Mouse (Mus musculus) adrenal gland, adult 18-20 months (tissue): ENCODE data around the gene Spta1. TPM values are rescaled to one million over a fixed set of nuclear protein-coding genes. Genes with fewer than 3 reads are reported as not detected.

Source experiments
- DNase-seq, 2 experiments: peaks; one replicate each; pipeline ENCODE4 v3.0.0; 2021 to 2022; ENCODE audit warnings: low spot score in 2 of 2
- long read RNA-seq, 2 experiments: library from polyadenylated mRNA; stranded (forward); transcript quantifications; one replicate each; pipeline ENCODE4 v2.0.0; 2021
- total RNA-seq, 2 experiments: library from RNA; stranded (reverse); gene quantifications; 1 replicate in 1 of 2; 2 replicates in 1 of 2; pipeline ENCODE4 v1.2.3; 2021

Gene Spta1
- total RNA-seq = under 1 TPM; 0.23 to 0.67 TPM
- long read RNA-seq, experiment 1 = 0 reads
- long read RNA-seq, experiment 2 = 0 reads

GRCm38 (mm10) chr1:174172605-174173004 is at the start of gene Spta1:
Gene Spta1 (plus strand): TSS chr1:174172776.
- no peak for DNase-seq

GRCm38 (mm10) chr1:174131217-174131616 is 41.4 kb upstream of the Spta1 start, which contains the start of gene Olfr424:
Gene Olfr424 (plus strand): TSS chr1:174131517.
- no peak for DNase-seq

GRCm38 (mm10) chr1:174131999-174132398 is 40.6 kb upstream of the Spta1 start:
- no peak for DNase-seq

GRCm38 (mm10) chr1:174141384-174141783 is 31.2 kb upstream of the Spta1 start:
- DNase-seq = no peak

DNA sequence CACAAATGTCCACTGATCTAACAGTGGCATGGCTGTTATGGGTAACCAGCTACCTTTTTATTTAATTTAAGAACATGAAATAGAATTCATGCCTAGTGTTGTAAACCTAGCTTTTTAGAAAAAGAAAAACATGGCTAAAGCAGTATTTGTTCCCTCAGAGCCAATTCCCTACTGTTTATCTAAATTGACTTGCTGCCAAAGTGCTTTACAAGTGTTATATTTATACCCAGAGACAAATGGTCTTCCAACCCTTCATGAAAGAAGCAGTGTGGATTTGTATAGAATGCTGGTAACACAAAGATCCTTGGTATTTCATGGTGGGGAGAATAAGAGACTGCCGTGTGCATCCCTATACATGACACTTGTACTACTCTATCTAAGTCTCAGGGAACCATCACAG is 25.9 kb upstream of the Spta1 start:
- no peak for DNase-seq

- no peak for DNase-seq
Measured at GRCm38 (mm10) chr1:174149289-174149688, 23.3 kb upstream of the Spta1 start.

GRCm38 (mm10) chr1:174155333-174155732 is 17.2 kb upstream of the Spta1 start, which contains the start of gene Olfr420:
Gene Olfr420 (plus strand): TSS chr1:174155633.
- no peak for DNase-seq

DNA sequence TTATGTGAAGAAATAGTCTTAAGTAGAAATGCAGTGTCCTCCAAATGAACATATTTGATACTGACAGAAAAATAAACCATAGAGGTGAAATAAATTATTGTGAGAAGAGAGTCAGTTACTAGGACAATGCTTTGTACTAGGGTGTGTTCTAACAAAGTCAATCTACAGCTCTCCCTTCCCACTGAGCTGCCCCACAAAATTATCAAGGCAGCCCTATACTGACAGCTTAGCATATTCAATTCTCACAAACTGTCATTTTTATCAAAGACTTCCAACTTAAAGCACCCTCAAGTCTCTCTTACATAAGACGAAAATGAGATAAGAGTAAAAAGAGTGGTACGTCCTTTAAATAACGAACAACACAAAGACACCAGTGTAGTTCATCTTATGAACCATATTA is 15.0 kb upstream of the Spta1 start:
- no peak for DNase-seq

DNA sequence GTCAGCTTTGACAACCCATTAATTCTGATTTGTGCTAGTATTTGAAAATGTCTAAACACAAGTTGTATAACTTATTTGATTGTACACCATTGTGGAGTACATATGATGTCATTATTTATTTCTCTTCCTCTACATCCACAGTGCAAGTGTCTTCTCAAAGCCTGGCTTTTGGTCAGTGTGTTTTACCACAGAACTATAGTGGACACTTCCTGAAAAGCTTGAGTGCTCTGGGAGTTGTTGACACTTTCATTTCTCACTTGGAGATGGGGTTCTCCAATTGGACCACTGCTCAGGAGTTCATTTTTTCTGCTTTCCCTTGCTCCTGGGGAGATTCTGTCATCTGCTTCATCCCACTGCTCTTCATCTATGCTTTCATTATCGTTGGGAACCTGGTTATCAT is 14.1 kb upstream of the Spta1 start:
- DNase-seq = no peak

DNA sequence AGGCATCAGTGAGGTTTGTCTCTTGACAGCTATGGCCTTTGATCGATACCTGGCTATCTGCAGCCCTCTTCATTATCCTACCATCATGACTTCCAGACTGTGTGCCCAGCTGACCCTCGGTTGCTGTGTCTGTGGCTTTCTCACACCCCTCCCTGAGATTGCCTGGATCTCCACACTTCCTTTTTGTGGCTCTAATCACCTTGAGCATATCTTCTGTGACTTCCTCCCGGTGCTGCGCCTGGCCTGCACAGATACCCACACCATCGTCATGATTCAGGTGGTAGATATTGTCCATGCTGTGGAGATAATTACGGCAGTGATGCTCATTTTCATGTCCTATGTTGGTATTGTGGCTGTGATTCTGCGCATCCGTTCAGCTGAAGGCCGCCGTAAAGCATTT is 13.5 kb upstream of the Spta1 start:
- no peak for DNase-seq

GRCm38 (mm10) chr1:174169024-174169423 is 3.6 kb upstream of the Spta1 start:
- DNase-seq = no peak

DNA sequence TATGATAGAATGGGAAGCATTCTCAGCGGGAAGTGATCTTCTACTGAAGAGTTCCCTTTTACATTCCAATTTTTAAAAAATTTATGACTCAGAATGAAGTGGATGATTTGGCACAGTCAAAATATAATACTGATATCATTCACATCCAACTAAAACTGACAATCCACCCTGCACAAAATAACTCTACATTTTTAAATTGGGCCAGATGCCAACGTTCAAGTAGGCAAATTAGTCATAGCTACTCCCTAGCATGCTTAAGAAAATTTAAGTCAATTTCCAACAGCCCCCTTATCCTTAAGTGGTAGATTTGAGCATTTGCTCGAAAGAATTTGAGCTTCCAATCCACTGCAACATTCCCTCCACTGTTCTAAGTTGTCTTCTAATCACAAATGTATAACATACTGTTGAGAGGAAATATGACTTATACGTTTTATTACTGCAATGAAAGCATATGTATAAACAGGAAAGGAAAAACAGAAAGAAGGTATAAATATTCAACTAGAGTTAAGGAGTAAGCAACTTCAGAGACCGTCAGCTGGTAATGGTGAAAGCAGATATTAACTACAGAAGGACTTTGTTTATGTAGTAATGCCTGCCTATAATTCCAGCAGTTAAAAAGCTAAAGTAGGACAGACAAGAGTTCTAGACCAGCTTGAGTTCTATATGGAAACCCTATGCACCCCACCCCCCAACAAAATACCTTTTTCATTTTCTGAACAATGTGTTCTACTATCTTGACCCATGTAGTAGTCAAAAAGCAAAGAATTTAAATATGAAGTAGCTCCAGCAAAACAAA is 1.7 kb upstream of the Spta1 start:
- DNase-seq = no peak

DNA sequence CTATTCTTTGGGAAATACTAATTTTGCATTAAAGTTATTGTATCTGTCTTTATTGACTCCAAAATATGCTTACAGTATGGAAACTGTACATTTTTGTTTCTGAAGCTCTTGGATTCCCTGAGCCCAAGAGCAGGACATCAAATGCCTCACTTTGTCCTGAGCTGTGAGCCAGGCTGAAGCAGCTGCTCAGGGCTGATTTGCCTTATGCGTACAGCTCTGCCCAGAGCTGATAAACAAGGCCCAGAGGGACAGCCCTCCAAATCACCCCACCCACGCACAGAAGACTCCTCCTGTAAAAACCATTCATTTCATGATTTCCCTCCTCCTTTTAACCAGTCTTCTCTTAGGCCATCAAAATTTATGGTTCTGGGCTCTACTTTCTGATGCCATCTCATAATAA is 1.0 kb upstream of the Spta1 start:
- no peak for DNase-seq

DNA sequence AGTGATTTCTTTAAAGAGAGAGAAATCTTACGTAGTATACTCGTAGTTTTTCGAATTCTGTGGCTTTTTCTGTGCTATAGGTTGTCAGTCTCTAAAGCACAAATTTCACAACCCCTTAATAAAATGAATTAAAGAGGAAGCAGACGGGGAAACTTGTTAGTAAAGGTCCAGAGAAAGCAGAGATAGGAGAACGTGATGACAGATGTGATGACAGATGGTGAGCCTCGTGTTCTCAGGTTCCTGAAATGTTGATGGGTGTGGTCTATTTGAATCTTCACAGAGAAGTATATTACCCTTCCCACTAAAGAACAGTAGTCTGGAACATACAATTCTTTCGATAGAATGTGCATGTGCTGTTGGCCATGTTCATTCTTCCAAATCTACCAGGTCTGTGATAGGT is 32.1 kb downstream of the Spta1 start:
- DNase-seq = no peak

DNA sequence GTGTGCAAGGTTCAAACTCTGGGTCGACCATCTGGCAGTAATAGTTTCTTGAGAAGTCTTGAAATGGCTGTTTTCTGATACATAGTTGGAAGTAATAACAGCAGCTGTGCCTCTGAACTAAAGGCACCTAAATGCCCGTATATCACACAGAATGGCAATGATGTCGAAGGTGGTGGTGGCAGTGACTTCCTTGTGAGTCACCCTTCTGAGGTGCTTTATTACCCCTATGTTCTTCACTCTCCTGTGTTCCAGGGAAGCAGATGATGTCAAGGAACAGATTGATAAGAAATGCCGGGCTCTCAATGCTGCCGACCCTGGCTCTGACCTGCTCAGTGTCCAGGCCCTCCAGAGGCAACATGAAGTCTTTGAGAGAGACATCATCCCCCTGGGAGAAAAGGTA is 39.7 kb downstream of the Spta1 start:
- no peak for DNase-seq

- DNase-seq = no peak
Measured at GRCm38 (mm10) chr1:174215270-174216038, 42.9 kb downstream of the Spta1 start.

GRCm38 (mm10) chr1:174216528-174217204 is 44.1 kb downstream of the Spta1 start:
- no peak for DNase-seq

- DNase-seq = no peak
Measured at GRCm38 (mm10) chr1:174239916-174240315, 67.3 kb downstream of the Spta1 start.

GRCm38 (mm10) chr1:174244621-174245020 is 72.0 kb downstream of the Spta1 start:
- DNase-seq = no peak

GRCm38 (mm10) chr1:174246080-174246479 is 73.5 kb downstream of the Spta1 start:
- no peak for DNase-seq

GRCm38 (mm10) chr1:174247170-174247569 is 74.6 kb downstream of the Spta1 start:
- DNase-seq = no peak

- DNase-seq = no peak
Measured at GRCm38 (mm10) chr1:174250376-174250775, 77.8 kb downstream of the Spta1 start.
